Mouse (Mus musculus): ENCODE measurements around the gene C1qtnf1.

DNA sequence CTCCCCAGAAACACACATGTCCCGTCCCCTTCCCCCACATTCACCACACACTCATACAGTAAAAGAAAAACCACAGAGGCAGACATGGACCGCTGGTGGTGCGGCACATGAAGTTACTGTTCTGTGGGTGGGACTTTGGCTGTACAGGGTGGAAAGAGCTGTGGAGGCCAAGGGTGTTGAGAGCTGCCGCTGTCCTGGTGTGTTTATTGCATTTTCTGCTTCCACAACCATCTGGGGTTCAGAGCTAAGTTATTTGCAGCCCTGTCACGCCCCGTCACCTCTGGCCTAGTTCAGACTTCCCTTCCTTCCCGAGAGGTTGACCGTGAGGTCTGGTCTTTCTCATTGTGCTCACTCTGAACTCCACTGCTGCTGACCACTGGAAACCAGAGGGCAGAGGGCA, 31.0 kb downstream of the C1qtnf1 start:
- TF ChIP-seq CTCF (IDR thresholded peaks at IDR 0.05; ENCODE audit: insufficient read depth, low read length) (no peak), POLR2A (IDR thresholded peaks at IDR 0.05; ENCODE audit: borderline replicate concordance, extremely low read depth, low read depth, low read length) (no peak)

Measured in lung, adult 2 months (tissue).